Mouse (Mus musculus) C2C12 (cell line): ENCODE data around the gene Prkce. TPM values are rescaled to one million over a fixed set of nuclear protein-coding genes. Genes with fewer than 3 reads are reported as not detected.

Experiments used
- H3K27me3 ChIP-seq: one replicate; pipeline ENCODE4 v1.6.1; 2011; ENCODE audit not compliant: control insufficient read depth, insufficient read depth, insufficient read length
- H3K36me3 ChIP-seq: one replicate; pipeline ENCODE4 v1.6.1; 2011; ENCODE audit not compliant: control insufficient read depth, insufficient read depth
- H3K4me3 ChIP-seq: one replicate; pipeline ENCODE4 v1.5.1; 2011; ENCODE audit warnings: mild to moderate bottlenecking, control low read depth; ENCODE audit not compliant: poor library complexity, insufficient read depth, severe bottlenecking
- H3K79me2 ChIP-seq: one replicate; pipeline ENCODE4 v1.6.1; 2011; ENCODE audit not compliant: control insufficient read depth, insufficient read depth
- H3K79me3 ChIP-seq: one replicate; pipeline ENCODE4 v1.6.1; 2011; ENCODE audit warnings: low read depth, control low read depth
- H3ac ChIP-seq: one replicate; pipeline ENCODE3; 2011; ENCODE audit warnings: low read depth; ENCODE audit not compliant: control insufficient read depth, insufficient read length
- CEBPB ChIP-seq: IDR thresholded peaks from one replicate; pipeline ENCODE4 v1.6.1; 2011; ENCODE audit warnings: low read depth, mild to moderate bottlenecking, control low read depth, moderate library complexity
- CTCF ChIP-seq: IDR thresholded peaks from one replicate; pipeline ENCODE4 v1.5.1; 2011; ENCODE audit not compliant: control insufficient read depth, insufficient read depth, insufficient read length
- FOSL1 ChIP-seq: IDR thresholded peaks from one replicate; pipeline ENCODE4 v1.8.0; 2011; ENCODE audit warnings: mild to moderate bottlenecking, low read length; ENCODE audit not compliant: poor library complexity, insufficient read depth, severe bottlenecking
- MAX ChIP-seq: IDR thresholded peaks from one replicate; pipeline ENCODE4 v1.6.1; 2011; ENCODE audit warnings: mild to moderate bottlenecking, control low read depth
- MYOD1 ChIP-seq: IDR thresholded peaks from one replicate; pipeline ENCODE4 v1.6.1; 2011; ENCODE audit warnings: low read depth; ENCODE audit not compliant: control insufficient read depth, insufficient read length
- MYOG ChIP-seq: IDR thresholded peaks from one replicate; pipeline ENCODE4 v1.6.1; 2011; ENCODE audit not compliant: control insufficient read depth, insufficient read length; ENCODE audit errors: extremely low read depth
- USF1 ChIP-seq: IDR thresholded peaks from one replicate; pipeline ENCODE4 v1.6.1; 2011; ENCODE audit warnings: low read depth, mild to moderate bottlenecking, control low read depth, moderate library complexity
- polyA plus RNA-seq: library from polyadenylated mRNA; unstranded; fragments of >200 nt; fragmentation: generic; extraction: Trizol; gene quantifications from one replicate; pipeline ENCODE4 v1.2.1, GENCODE M21; 2012; ENCODE audit warnings: missing spikeins

Gene Prkce
- polyA plus RNA-seq, 1 experiment: 1.4 TPM

- H3K4me3 ChIP-seq: no peak overlapping the region
- H3K79me3 ChIP-seq: no peaks in the 10 kb centered on the region
- no peaks in the 10 kb centered on the region for H3K27me3 ChIP-seq
- no peak for TF ChIP-seq CTCF
- no peak for TF ChIP-seq MAX
- no peak for TF ChIP-seq MYOG
- TF ChIP-seq MYOD1: no peak
- no peak for TF ChIP-seq FOSL1
- no peak for TF ChIP-seq CEBPB
- TF ChIP-seq USF1: no peak
- no peaks in the 10 kb centered on the region for H3K36me3 ChIP-seq
- H3ac ChIP-seq: no peak overlapping the region
- no peaks in the 10 kb centered on the region for H3K79me2 ChIP-seq
Measured at GRCm38 (mm10) chr17:86232248-86232647, 64.7 kb downstream of the Prkce start.

DNA sequence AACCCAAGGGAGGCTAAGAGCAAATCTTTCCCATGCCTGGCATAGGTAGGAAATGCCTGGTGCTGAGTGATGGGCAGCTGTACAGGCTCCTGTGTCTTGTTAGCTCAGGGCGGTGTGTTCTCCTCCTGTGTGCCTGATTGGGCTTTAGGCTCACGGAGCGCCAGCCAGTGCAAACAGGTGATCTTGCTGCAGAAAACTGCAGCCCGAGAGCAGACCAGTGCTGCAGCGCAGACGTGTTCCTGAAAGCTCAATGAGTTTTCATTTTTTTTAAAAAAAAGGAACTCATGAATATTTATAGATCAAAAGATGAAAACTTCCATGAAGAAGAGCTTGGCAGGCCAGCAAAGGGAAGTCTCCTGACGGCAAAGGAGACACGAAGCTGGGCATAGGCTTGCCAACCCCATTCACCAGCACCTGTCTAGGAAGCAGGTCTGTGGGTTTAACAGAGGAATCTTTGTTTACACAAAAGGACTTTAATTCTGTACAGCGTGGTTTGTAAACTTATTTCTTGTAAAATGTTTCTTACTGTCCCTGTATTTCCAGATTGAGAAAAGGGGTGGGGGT is 67.1 kb downstream of the Prkce start:
- no peak for TF ChIP-seq MYOD1
- no peaks in the 10 kb centered on the region for H3K79me3 ChIP-seq

GRCm38 (mm10) chr17:86236026-86236712 is 68.6 kb downstream of the Prkce start:
- TF ChIP-seq CTCF (no peak), CEBPB (no peak), MYOG (no peak), FOSL1 (no peak), MAX (no peak), USF1 (no peak), MYOD1 (no peak)
- Histone ChIP-seq H3ac (no peak overlapping the region), H3K4me3 (no peak overlapping the region), H3K27me3 (no peaks in the 10 kb centered on the region), H3K79me3 (no peaks in the 10 kb centered on the region), H3K79me2 (no peaks in the 10 kb centered on the region), H3K36me3 (no peaks in the 10 kb centered on the region)

More for the DNA sequence above, 67.1 kb downstream of the Prkce start:
- H3K27me3 ChIP-seq: no peaks in the 10 kb centered on the region
- H3K79me2 ChIP-seq: no peaks in the 10 kb centered on the region
- H3K4me3 ChIP-seq: no peak overlapping the region
- no peaks in the 10 kb centered on the region for H3K36me3 ChIP-seq
- no peak overlapping the region for H3ac ChIP-seq

DNA sequence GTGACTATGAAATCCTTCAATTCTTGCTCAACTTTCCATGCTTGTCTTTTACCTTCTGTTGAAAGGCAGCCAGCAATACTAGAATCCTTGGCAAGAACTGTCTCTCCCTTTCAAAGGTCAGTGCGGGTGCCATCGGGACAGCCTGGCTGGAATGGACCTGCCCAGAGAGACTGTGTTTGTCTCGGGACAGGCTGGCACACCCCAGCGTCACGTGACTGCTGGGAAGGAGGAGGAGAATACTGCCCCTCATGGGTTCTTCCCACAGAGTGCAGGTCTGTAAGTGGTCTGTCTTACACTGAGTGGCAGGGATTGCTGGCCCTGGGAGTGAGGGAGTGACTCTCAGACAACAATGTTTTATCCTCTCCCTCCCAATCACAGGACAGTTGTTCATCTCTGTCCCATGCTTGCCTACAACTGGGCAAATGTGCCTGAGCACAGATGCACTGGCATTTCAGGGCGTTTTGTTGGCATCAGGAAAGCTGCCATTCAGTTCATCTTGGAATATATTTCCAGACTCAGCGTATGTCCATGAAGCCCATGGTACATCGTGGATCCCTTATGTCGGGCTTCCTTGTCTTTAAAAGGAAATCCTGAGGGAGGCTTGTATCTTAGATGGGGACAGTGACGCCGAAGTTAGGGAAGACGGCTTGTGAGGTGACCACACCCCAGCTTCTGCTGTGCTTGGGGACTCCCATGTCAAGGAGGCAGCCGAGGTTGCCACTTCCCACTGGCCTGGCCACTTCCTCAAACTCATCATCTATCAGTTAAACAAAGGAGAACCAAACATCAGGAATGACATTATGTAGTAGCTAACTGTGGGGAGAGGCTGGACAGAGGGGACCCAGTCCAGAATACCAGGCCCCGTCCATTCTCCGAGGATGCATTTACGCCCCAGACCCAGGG is 69.5 kb downstream of the Prkce start:
- H3K36me3 ChIP-seq: no peaks in the 10 kb centered on the region
- no peak overlapping the region for H3ac ChIP-seq
- H3K27me3 ChIP-seq: no peaks in the 10 kb centered on the region
- H3K79me2 ChIP-seq: no peaks in the 10 kb centered on the region
- no peak for TF ChIP-seq MYOD1
- TF ChIP-seq FOSL1: no peak
- no peak for TF ChIP-seq CTCF
- TF ChIP-seq USF1: no peak
- TF ChIP-seq MYOG: no peak
- no peak for TF ChIP-seq MAX
- no peak for TF ChIP-seq CEBPB
- no peak overlapping the region for H3K4me3 ChIP-seq
- no peaks in the 10 kb centered on the region for H3K79me3 ChIP-seq

DNA sequence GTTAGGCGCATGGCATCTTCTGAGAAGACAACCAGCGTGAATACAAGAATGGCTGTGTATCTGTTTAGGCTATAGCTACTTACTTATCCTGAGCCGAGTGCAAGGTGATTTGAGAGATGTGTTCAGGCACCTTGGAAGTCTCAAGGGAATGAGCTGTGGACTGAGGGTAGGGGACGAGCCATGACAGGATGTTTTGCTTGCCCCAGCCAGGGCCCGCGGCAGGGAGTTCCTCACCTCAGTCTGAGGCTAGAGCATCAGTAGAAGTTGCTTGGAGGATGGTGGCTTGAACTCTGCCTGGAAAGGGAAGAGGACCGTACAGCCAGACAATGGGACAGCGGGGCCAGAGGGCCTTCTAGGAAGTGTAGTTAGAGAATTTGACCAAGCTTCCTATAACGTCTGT is 74.7 kb downstream of the Prkce start:
- Histone ChIP-seq H3ac (no peak overlapping the region), H3K4me3 (no peak overlapping the region), H3K36me3 (no peaks in the 10 kb centered on the region), H3K27me3 (no peaks in the 10 kb centered on the region), H3K79me2 (no peaks in the 10 kb centered on the region), H3K79me3 (no peaks in the 10 kb centered on the region)
- TF ChIP-seq MYOD1 (no peak), MAX (no peak), FOSL1 (no peak), USF1 (no peak), MYOG (no peak), CEBPB (no peak), CTCF (no peak)
